8 mouse cellular contexts compared by ENCODE assay signal in the genomic region with DNA sequence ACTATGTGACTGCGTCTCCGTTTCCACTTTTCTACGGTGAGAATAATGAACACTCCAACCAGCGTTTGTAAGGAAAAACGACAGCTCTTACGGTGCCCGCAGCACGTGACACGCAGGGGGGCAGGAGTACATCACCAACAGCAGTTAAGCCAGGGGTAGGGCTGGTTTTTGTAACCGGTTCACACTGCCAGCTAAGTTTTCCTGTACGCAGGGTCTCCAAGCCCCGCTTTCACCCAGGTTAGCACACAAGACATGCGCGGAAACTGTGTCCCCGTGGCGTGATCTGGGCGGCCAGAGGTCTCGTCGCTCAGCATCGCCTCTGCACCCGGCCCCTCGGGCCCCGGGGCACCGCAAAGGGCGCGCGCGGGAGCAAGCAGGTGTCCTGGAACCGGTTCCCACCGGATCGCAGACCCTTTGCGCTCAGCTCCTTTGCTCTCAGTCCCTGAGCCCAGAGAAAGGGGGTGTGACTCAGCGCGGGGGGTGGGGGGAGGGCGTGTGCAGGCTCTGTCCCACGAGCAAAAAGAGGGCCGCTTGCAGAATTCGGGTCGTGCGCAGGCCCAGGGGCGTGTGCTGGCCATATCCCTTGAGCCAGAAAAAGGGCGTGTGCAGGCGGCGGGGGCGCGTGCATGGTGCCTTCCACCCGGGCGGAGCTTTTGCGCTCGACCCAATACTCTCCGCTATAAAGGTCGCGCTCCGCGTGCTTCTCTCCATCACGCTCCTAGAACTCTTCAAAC. TPM values are rescaled to one million over a fixed set of nuclear protein-coding genes. Genes with fewer than 3 reads are reported as not detected.
DNase-seq lines count a peak whose midpoint lies in the region; ATAC-seq lines count a peak whose summit lies in the region.

A gene (plus strand): TSS at position 590 of the 734 bp plus-strand sequence.

- H3K9me3 ChIP-seq in intestine, embryonic 15.5 days: no peaks in the 10 kb centered on the region
- H3K9me3 ChIP-seq in limb, embryonic 10.5 days (replicated peaks): no peaks in the 10 kb centered on the region
- H3K9me3 ChIP-seq in midbrain, embryonic 11.5 days (ENCODE audit: control insufficient read depth, low read length): no peaks in the 10 kb centered on the region

- peak within 1 kb of the TSS; percentile 83 for H3K27ac ChIP-seq in intestine, embryonic 15.5 days
- H3K27ac ChIP-seq in limb, embryonic 10.5 days: peak within 1 kb of the TSS; percentile 17; the same call in 1 of the 2 replicates
- no peak within 1 kb of the TSS for H3K27ac ChIP-seq in midbrain, embryonic 11.5 days (ENCODE audit: low read depth, low read length)

- under 1% methylated on average over 56 of the region's 56 CpGs for WGBS in intestine, embryonic 15.5 days
- 1% methylated on average over 56 of the region's 56 CpGs for WGBS in limb, embryonic 10.5 days
- under 1% methylated on average over 56 of the region's 56 CpGs for WGBS in midbrain, embryonic 11.5 days

- peak within 1 kb of the TSS; percentile 56 for H3K9ac ChIP-seq in intestine, embryonic 15.5 days
- peak within 1 kb of the TSS; percentile 35 for H3K9ac ChIP-seq in midbrain, embryonic 11.5 days (ENCODE audit: low read length)

- H3K36me3 ChIP-seq in intestine, embryonic 15.5 days: no peaks in the 10 kb centered on the region
- H3K36me3 ChIP-seq in limb, embryonic 10.5 days: no peaks in the 10 kb centered on the region
- H3K36me3 ChIP-seq in midbrain, embryonic 11.5 days (ENCODE audit: control insufficient read depth, insufficient read depth, low read length): no peaks in the 10 kb centered on the region

- ATAC-seq in intestine, embryonic 15.5 days: peak; percentile 88
- peak; percentile 71; the same call in 1 of the 2 replicates for ATAC-seq in midbrain, embryonic 11.5 days (ENCODE audit: low FRiP score)

- peak within 1 kb of the TSS; percentile 91 for H3K4me2 ChIP-seq in intestine, embryonic 15.5 days (replicated peaks)
- H3K4me2 ChIP-seq in midbrain, embryonic 11.5 days: peak within 1 kb of the TSS; percentile 53

- peaks cover 16% of the 10 kb centered on the region for H3K4me1 ChIP-seq in intestine, embryonic 15.5 days (replicated peaks)
- H3K4me1 ChIP-seq in limb, embryonic 10.5 days: peaks cover 24% of the 10 kb centered on the region
- H3K4me1 ChIP-seq in midbrain, embryonic 11.5 days (ENCODE audit: control insufficient read depth, insufficient read depth, low read length): peaks cover 16% of the 10 kb centered on the region

- peak within 1 kb of the TSS; percentile 45 for H3K4me3 ChIP-seq in intestine, embryonic 15.5 days (replicated peaks)
- peak within 1 kb of the TSS; percentile 51 for H3K4me3 ChIP-seq in limb, embryonic 10.5 days
- H3K4me3 ChIP-seq in midbrain, embryonic 11.5 days (ENCODE audit: low read depth, low read length): peak within 1 kb of the TSS; percentile 36

- DNase-seq in thymus, postnatal 0 days (ENCODE audit: low spot score): no peak
- no peak for DNase-seq in thymus, postnatal 25 days
- peak; percentile 51 for DNase-seq in embryo, embryonic 10.5 days (ENCODE audit: low spot score)
- DNase-seq in gastrocnemius, postnatal 4 days (ENCODE audit: low spot score in 2 of 2): peak; percentile 60 to 84
- DNase-seq in limb, embryonic 10.5 days (ENCODE audit: low spot score): peak; percentile 66
- DNase-seq in midbrain, embryonic 11.5 days (ENCODE audit: low spot score, missing footprints): peak; percentile 97
- peak; percentile 53 to 73 for DNase-seq in spleen, postnatal 36 days (ENCODE audit: low spot score in 2 of 2)

- H3K27me3 ChIP-seq in intestine, embryonic 15.5 days (replicated peaks): peaks cover 36% of the 10 kb centered on the region
- peaks cover 91% of the 10 kb centered on the region for H3K27me3 ChIP-seq in limb, embryonic 10.5 days (ENCODE audit: low read depth, poor library complexity, severe bottlenecking)
- peaks cover 60% of the 10 kb centered on the region for H3K27me3 ChIP-seq in midbrain, embryonic 11.5 days (ENCODE audit: control insufficient read depth, insufficient read depth, low read length)

RNA-seq across cellular contexts. Expression of the gene that starts here (rescaled TPM):
- polyA plus RNA-seq in thymus, postnatal 0 days (2015; fragmentation: Nextera tagmentation; extraction: Ambion mirVana): 44.8 and 45.7 TPM in 2 replicates
- total RNA-seq in gastrocnemius, postnatal 4 days (2021): 100 to 1,000 TPM in 1 of 2 experiments, 10 to 100 TPM in 1; 83.6 to 103 TPM
- polyA plus RNA-seq in intestine, embryonic 15.5 days (2015; fragmentation: Nextera tagmentation; extraction: Ambion mirVana): 522 and 534 TPM in 2 replicates
- 30.0 and 45.6 TPM in 2 replicates for polyA plus RNA-seq in limb, embryonic 10.5 days (2016; fragmentation: Nextera tagmentation; extraction: Ambion mirVana)
- 22.9 and 29.8 TPM in 2 replicates for polyA plus RNA-seq in midbrain, embryonic 11.5 days (2014; fragmentation: Nextera tagmentation; extraction: Ambion mirVana)

Comparison
In these comparisons a context has a peak if more than half of its experiments do, and no peak if none do; other contexts are left out.
1. RNA of the gene that starts here (polyA plus RNA-seq): 522 to 534 TPM in intestine, embryonic 15.5 days; 44.8 to 45.7 TPM in thymus, postnatal 0 days, 30.0 to 45.6 TPM in limb, embryonic 10.5 days and 22.9 to 29.8 TPM in midbrain, embryonic 11.5 days; every median in the first group is over 10 times any median in the second.
2. DNase-seq: peak in embryo, embryonic 10.5 days (single experiment), gastrocnemius, postnatal 4 days (2 of 2), limb, embryonic 10.5 days (single experiment), midbrain, embryonic 11.5 days (single experiment) and spleen, postnatal 36 days (2 of 2); none in thymus, postnatal 0 days (single experiment) and thymus, postnatal 25 days (single experiment).
3. Peak in every context shown above with its lines, with median percentiles within 50 percentile points of each other: H3K4me3 ChIP-seq.